Mouse (Mus musculus) left cerebral cortex, postnatal 36 days (tissue): Measurements from ENCODE around the gene Myo1d. TPM values are rescaled to one million over a fixed set of nuclear protein-coding genes. Genes with fewer than 3 reads are reported as not detected.

Experiments
- DNase-seq, 2 experiments: peaks; one replicate each; pipeline ENCODE4 v3.0.0; 2021 to 2022; ENCODE audit warnings: low spot score in 2 of 2, mixed read lengths in 1 of 2
- intact Hi-C: fragments of 180-260 bp; cut with DNase I; formaldehyde crosslinking; loops from one replicate; pipeline ENCODE4 v1.15.1; 2025
- total RNA-seq, 2 experiments: library from RNA; stranded (reverse); gene quantifications; 2 replicates each; pipeline ENCODE4 v1.2.3; 2021

Gene Myo1d
- total RNA-seq, 2 experiments from 2014 or later = 6.5 to 7.0 TPM

DNA sequence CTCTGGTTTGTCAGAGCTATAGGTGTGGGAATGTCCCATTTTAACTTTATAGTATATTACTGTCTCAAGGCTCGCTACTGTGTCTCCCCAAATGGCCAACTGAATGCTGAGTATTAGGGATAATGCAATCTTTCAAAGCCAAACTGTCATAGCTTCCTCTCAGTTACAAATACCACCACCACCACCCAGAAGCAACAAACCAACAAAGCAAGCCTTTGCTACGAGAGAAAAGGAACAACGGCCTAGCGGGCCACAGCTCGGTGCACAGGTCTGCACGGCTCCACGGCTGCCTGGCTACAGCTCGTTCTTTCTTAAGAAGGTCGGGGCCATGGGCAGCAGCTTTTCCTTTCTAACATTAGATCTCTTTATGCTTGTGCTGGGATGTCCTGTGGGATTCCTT is 285.0 kb downstream of the Myo1d start:
- intact Hi-C loops = no loop called here
- DNase-seq = no peak

DNA sequence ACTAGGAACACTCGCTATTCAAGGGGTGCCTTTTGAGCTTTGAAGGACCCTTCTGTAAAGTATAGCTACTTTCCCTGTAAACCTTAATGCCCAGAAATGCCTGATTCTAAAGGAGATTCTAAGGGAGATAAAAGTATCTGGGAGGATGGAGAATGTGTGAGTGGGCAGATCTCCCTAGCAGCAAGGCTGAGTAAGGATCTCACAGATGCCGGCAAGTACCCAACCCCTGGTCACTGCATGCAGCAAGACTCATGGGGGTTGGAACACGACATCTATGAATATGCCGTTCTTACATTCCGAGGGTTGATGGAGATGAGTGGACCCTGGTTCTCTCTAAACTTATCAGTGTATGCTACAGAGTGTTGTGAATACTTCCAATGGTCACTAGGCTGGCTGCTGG is 286.6 kb downstream of the Myo1d start:
- intact Hi-C loops = no loop called here
- DNase-seq = peak in 1 of 2 experiments; percentile 23

DNA sequence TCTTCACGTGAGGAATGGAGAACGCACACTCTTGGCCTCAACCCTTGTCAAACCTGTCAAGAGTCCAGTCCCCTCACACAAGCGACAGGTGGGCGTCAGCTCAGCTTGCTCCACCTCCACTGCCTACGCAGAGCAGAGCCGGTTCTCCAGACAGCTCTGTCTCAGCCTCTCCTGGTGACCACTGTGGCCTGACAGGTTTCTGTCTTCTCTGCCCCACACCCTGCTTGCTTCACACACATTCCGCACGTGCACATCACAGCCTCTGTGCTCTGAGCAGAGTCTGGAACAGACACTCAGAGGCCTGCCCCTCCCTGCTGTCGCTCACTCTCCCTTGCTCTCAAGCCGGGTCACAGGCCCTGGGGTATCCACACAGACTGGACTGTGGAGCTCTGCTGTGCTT is 289.0 kb downstream of the Myo1d start:
- DNase-seq = peak in 1 of 2 experiments; percentile 3
- intact Hi-C loops = no loop called here

DNA sequence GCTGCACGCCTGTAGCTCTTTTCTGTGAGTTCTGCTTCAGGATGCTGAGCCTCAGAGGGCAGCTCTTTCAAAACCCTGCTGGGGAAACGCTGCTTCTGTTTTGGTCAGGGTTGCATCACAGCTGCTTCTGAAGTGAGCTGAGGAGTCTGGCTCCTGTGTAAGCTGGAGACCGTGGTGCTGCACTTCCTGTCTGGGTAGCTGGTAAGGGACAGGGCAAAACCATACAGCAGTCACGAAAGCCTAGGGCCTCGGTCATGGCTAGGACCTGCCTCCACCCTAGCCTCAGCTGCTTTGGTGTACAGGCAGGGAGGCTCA is 290.0 kb downstream of the Myo1d start:
- DNase-seq = no peak
- intact Hi-C loops = no loop called here

DNA sequence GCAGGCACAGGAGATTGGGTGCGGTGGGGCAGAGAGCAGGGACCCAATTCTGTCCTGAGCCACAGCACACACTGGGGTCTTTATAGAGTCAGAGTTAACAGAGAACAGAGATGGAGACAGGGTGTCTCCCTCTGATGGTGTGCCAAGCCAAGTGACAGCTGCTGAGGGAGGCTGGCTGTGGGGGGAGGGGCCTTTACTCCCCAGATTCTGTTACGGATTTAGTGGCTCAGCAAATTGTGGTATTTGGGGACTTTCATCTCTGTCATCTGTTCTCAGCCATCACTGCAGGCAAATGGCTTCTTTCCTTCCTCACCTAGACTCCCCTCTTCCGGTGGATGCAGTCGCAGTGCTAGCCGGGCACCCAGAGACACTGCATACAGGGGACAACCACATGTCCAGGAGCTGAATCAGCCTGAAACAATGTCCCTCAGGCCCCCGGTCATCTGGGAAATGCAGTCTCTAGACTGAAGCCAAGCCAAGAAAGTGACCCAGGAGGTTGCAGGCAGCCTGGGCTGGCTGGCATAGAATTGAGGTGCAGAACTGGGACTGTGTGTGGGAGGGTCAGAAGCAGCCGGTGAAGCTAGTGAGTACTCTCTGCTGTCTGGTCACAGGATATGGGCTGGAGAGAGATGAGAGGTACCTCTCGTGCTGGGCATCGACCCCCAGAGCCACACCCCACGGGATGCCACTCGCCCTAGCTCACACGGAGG is 290.5 kb downstream of the Myo1d start:
- DNase-seq = no peak
- intact Hi-C loops = no loop called here

DNA sequence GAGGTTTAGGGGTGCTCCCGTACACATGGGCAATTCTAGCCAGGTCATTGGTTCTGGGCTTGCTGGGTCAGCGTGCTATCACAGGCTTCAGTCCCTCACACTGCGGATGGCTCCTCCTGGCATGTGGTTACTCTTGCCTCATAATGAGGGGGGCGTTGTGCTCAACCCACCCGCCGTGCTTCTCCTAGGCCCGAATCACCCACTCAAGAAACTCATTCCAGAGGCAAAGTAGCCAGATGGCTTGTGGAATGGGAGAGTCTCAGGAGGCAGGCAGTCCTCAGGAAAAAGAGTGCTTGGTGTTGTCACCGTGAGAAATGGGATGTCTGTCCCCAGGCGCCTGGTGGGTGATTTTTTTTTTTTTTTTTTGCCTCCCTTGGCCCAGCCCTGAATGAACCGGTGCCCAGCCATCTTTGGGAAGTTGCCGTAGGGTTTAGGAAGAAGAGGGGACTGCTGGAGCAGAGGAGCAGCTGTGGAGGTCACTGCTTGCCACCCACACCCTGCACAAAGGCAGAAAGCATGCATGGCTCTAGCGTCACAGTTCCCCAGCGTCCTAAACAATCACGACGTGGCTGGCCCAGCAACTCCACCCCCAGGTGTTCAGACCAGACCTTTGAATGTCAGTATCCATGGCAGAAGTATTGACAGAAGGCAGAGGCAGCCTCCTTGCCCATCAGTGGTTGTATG is 291.8 kb downstream of the Myo1d start:
- DNase-seq = peak in 1 of 2 experiments; percentile 78
- intact Hi-C loops = no loop called here

DNA sequence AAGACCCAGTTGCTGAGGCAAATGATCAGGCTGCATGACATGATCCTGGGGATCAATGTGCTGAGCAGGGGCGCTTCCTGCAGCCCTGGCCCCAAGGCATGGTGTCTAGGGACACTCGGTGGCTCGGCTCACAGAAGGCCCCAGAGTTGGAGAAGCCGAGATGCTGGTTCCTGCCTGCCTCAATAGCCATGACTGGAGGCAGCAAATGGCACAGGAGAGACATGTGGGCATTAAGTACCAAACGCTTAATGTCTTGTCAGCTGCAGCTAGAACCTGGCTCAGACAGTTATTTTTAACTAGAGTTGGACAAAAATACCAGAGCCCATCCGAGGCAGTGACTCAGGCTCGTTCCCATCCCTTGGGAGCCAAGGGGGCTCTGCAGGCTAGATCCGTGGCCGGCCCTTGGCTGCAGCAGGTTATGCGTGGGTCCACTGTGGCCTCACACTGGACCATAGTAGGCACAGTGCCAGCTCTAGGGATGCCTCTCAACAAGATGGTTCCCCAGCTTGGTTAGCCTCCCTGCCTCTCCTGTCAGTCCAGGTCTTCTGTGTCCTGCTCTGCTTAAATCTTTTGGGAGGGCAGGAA is 294.1 kb downstream of the Myo1d start:
- intact Hi-C loops = loop anchor here (2.0 kb wide), 3 partner anchors 19 to 117 kb away; no protein-coding TSS in a partner anchor
- DNase-seq = peak in 1 of 2 experiments; percentile 62

DNA sequence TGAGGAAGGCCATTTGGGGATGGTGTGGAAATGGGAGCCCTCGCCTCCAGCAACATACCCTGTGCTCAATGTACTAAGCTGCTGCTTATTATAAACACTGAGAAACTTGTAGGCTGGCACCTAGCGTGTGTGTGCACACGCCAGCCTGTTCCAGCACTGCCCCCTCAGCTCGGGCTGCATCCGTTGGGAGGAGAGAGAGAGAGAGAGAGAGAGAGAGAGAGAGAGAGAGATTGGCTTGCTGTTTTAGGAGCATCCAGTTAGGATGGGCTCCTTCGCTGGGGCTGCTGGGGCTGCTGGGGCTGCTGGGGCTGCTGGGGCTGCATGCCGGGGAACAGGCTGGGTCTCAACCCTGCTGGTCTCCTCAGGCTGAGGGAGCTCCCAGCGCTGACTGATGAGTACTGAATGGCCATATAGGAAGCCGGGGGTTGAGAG is 294.7 kb downstream of the Myo1d start:
- intact Hi-C loops = loop anchor here (2.0 kb wide), 3 partner anchors 20 to 118 kb away; no protein-coding TSS in a partner anchor
- DNase-seq = peak; percentile 66 to 78

DNA sequence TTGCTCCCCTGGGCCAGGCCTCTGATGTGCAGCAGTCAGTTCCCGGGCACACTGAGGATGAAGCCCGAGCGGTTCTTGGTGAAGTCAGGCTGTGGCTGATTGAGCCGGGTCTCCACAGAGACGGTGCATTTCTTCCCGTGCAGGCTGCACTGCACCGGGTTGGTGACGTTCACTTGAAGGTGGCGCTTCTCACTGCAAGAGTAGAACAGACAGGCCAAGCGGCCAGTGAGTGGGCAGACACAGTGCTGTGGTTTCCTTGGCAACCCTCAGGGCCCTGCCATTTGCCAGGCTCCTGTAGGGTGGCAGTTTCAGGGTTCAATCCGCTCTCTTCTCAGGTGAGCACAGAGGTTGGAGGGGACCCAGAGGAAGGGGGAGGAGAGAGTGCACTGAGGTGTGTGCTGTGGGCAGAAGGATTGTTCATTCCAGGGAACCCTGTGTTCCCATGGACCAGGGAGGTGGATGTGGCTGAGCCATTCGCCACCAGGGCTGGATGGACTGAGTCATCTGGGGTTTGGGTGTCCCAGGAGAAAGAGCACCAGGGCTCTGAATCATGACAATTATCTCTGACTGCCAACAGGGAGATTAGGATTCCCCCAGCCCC is 295.5 kb downstream of the Myo1d start:
- intact Hi-C loops = loop anchor here (2.0 to 5.0 kb wide), 4 partner anchors 21 to 119 kb away; no protein-coding TSS in a partner anchor
- DNase-seq = peak; percentile 85

DNA sequence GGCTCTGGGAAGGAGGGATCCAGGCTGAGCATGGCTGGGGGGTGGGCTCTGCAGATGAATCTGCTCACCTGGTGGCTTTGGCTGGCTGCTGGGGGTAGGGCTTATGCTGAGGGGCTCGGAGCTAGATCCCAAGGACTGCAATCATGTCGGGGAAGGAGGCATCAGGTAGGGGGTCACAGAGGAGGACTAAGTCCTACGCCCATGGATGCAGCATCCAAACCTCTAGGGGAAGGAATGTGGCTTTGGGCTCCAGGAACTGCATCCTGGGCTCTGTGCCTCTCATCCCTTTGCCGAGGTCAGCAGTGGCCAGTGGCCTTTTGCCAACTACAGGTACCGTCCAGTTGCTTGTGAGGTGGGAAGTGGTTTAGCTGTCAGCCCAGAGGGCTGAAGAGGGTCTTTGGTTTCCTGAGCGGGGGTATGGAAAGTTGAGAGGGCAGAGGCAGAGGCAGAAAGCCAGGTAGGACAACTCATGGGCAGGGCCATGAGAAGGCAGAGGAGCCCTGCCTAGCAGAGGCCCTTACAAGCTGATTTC is 296.2 kb downstream of the Myo1d start:
- DNase-seq = peak in 1 of 2 experiments; percentile 37
- intact Hi-C loops = loop anchor here (2.0 to 5.0 kb wide), 4 partner anchors 21 to 119 kb away; no protein-coding TSS in a partner anchor

DNA sequence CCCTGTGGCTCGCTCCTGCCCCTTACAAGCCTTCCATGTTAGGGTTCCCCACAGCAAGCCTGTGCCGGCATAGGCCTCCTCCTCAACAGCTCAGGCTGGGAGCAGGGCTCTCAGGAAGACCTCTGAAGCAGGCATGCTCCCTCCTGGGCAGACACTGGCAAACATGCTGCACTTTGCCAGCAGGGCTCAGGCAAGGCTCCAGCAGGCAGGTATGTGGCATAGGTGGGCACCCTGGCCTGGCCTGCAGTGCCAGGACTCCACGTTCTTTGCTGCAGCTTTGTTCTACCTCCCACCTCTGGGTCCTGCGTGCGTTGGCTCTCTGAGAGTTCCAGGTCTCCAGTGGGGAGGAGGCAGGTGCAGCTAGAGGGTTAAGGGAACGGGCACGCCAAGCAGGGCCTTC is 296.9 kb downstream of the Myo1d start:
- intact Hi-C loops = loop anchor here (5.0 kb wide), 1 partner anchor 34 kb away; no protein-coding TSS in a partner anchor
- peak in 1 of 2 experiments; percentile 48 for DNase-seq

DNA sequence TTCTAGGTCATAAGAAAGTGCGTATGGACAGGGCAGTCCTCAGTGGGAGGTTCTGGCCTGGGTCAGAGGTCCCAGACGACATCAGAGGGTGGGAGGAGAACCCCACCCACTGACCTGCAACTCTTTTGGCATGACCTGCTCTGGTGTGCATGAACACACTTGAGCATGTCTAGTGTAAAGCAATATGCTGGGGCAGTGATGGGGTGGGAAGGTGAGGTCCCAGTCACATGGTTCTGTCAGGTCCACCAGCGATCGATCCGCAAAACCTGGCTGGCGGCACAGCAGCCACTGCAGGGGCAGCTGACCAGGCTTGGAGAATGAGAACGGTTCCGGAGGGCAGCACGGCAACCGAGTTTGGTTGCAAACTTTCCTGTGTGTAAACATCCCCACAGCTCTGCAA is 297.5 kb downstream of the Myo1d start:
- peak in 1 of 2 experiments; percentile 36 for DNase-seq

DNA sequence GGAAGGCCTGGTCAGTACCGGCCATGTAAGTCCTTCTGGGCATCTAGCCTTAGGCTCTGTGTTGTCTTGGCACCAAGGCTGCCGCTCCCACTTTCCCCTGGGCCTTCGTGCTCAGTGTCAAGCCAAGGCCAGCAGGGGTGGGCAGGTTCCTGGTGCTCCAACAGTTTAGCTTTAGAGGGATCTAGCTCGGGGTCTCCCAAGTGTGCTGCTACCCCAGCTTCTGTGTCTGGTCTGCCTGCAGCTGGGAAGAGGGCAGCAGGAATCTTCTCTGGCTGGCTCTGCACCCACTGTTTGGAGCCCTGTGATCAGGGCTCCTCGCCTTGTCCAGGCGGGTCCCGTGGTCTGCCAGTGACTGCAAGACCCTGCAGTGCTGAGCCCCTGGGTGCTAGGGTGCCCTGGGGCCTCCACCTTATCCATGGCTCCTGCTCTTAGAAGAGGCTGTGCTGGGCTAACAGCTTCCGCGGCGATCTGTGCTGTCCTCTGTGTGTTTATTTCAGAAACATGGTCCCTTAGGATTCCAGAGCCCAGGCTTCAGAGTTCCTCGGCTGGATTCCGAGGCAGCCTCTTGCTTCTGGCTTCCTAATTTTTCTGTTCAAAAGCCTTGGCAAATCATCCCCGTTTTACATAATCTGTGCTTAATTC is 298.3 kb downstream of the Myo1d start:
- intact Hi-C loops = loop anchor here (5.0 kb wide), 1 partner anchor 36 kb away; no protein-coding TSS in a partner anchor
- DNase-seq = peak in 1 of 2 experiments; percentile 38

More for the DNA sequence above, 297.5 kb downstream of the Myo1d start:
- intact Hi-C loops = loop anchor here (5.0 kb wide), 1 partner anchor 35 kb away; no protein-coding TSS in a partner anchor

DNA sequence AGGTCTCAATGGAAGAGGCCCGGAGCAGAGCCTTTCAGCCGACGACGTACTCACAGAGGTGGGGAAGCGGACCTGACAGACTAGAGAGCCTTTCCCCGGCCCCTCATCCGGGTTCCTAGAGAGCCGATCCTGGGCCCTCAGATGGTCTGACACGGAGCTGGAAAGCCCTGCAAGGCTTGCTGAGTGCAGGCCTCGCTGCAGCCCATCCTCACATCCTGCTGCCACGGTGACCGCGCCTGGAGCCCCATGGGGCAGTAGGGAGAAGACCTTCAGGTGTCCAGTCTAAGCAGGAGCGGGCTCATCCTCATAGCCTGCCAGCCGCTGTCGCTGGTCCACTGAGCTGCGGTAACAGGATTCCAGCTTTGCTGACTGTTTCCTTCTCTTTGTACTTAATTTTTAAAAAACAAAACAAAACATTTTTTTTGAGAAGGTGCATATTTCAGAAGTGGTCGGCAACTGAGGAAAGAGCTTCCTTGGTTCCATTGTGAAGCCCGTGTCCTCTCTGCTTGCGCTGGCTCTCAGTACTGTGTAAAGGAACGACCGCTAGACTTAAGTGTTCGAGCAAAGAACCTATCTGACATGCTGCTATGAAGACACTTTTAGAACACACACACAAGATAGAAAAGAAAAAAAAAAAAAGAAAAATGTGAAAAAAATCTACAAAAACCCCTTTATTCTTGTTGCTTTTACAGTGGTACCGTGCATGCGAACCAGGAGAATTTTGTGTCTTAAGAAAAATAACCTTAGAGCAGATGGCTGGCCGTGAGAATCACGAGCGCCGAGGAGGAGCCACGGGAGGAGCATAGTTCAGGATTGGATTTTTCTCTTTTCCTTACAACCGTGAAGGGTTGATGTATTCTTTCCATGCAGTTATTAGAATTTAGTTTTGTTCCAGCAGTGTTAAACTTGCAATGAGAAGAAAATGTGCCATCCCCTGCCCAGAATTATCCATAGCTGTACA is 299.6 kb downstream of the Myo1d start:
- DNase-seq = peak in 1 of 2 experiments; percentile 34
- intact Hi-C loops = loop anchor here (5.0 kb wide), 1 partner anchor 37 kb away; no protein-coding TSS in a partner anchor

DNA sequence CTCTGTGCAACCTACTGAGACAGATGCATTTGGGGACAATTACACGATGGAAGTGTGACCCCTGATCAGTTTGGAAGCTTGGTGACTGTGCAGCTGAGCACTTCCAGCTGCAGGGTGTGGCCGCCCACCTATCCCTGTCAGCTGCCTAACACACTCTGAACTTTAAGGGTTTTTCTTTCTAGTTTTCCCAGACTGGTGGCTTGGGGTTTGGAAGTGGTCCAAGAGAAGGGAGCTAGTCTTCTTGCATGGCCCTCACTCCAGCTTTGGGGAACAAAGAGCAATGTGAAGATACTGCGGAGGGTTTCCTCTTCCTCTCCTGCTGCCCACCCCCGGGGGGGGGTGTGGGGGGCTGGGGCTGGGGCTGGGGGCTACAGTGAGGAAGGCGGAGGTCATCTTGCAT is 300.4 kb downstream of the Myo1d start:
- intact Hi-C loops = no loop called here
- peak in 1 of 2 experiments; percentile 46 for DNase-seq

DNA sequence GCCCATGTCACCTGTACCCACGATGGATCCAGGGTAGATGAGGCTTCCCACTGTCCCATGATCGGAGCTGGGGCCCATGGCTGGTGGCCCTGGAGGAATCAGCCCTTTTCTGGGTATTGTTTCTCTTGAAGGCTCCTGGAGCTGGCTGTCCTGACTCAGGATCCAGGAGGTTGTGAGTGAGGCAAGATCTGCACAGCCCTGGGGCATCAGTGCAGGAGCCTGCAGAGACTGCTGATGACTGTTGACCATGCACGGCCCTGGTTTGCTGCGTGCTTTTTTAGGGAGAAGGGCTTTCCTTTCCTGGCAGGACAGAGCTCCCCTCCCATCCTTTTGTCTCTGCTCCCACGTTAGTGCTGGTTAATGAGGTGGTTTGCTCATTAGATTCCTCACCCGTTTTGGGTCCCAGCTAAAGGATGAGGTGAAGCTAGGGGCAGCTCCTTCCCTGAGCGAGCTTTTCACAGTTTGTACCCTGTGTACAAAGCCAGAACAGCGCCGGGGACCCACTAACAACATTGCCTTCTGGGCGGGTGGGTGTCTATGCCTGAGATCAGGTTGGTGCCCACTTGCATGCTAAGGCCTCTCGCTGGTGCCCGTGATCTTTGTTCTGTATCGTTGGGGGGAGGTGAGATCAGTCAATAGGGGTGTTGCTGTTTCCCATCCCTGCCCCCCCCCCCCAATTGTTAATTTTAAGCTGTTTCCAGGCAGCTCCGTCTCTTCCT is 301.0 kb downstream of the Myo1d start:
- DNase-seq = peak in 1 of 2 experiments; percentile 29
- intact Hi-C loops = no loop called here
